Mouse (Mus musculus): ENCODE measurements around the gene Vmn2r1. TPM values are rescaled to one million over a fixed set of nuclear protein-coding genes. Genes with fewer than 3 reads are reported as not detected.

Gene Vmn2r1
- not detected in 2 replicates for polyA plus RNA-seq (2012; ENCODE audit: insufficient read depth, insufficient read length, missing spikeins)

DNA sequence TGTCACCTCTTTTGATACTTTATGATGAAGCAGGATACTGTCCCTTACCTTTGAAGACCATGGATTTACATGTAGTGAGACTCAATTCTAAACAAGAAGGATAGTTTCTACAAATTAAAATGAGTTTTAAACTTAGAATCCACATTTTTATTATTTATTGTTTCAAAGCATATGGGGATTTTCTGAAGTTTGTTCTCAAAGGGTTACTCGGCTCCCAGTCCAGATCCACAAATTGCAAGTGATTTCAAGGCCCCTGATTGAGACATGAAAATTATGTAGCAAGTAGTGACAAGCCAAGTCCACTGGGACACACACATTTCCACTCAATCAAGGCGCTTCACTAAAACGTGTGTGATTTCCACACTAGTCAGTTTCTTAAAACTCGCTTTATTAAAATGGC lies at the start of gene Vmn2r1:
Vmn2r1 (plus strand) TSS at position 301 of the 400 bp plus-strand sequence.
- no peak for TF ChIP-seq POLR2A (IDR thresholded peaks at IDR 0.05; ENCODE audit: borderline replicate concordance, low read depth, low read length)
- no peak for TF ChIP-seq CTCF (IDR thresholded peaks at IDR 0.05; ENCODE audit: low read depth, low read length)
- Histone ChIP-seq H3K4me3 (ENCODE audit: insufficient read depth, low read length) (no peak within 1 kb of the TSS), H3K4me1 (ENCODE audit: control insufficient read depth, insufficient read depth, low read length) (no peaks in the 10 kb centered on the region), H3K27ac (ENCODE audit: insufficient read depth, low read depth, low read length) (no peak within 1 kb of the TSS)

DNA sequence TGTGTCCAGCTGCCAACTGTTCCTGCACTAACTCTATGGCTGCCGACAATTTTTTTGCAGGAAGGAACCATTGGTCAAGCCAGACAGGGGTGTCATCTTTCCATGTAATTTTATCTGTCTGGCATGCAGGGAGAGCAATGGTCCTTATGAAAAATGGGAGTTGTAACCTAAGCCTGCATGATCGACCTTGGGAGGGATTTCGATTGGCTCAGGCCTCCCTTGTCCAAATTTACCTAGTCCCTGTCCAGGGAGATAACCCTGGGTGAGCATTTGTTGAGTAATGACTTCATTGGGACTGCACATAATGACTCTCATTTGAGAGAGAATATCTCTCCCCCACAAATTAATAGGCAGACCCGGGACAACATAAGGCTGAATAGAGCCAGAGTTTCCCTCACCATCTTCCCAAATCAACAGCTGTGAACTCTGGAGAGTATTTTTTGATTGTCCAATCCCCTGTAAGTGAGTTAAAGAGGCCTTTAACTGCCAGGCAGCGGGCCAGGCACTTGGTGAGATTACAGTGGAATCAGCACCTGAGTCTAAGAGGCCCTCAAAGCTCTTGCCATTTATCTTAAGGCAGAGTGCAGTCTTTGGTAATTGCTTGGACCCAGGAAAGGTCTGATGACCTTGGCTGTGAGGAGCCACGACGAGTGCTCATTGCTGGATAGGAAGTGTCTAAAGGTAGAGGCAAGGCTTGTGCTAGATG lies 43.1 kb upstream of the Vmn2r1 start:
- TF ChIP-seq POLR2A (IDR thresholded peaks at IDR 0.05; ENCODE audit: borderline replicate concordance, low read depth, low read length) (no peak), CTCF (IDR thresholded peaks at IDR 0.05; ENCODE audit: low read depth, low read length) (no peak)
- no peaks in the 10 kb centered on the region for H3K4me1 ChIP-seq (ENCODE audit: control insufficient read depth, insufficient read depth, low read length)
- H3K4me3 ChIP-seq (ENCODE audit: insufficient read depth, low read length) = no peak overlapping the region
- H3K27ac ChIP-seq (ENCODE audit: insufficient read depth, low read depth, low read length) = no peak overlapping the region

DNA sequence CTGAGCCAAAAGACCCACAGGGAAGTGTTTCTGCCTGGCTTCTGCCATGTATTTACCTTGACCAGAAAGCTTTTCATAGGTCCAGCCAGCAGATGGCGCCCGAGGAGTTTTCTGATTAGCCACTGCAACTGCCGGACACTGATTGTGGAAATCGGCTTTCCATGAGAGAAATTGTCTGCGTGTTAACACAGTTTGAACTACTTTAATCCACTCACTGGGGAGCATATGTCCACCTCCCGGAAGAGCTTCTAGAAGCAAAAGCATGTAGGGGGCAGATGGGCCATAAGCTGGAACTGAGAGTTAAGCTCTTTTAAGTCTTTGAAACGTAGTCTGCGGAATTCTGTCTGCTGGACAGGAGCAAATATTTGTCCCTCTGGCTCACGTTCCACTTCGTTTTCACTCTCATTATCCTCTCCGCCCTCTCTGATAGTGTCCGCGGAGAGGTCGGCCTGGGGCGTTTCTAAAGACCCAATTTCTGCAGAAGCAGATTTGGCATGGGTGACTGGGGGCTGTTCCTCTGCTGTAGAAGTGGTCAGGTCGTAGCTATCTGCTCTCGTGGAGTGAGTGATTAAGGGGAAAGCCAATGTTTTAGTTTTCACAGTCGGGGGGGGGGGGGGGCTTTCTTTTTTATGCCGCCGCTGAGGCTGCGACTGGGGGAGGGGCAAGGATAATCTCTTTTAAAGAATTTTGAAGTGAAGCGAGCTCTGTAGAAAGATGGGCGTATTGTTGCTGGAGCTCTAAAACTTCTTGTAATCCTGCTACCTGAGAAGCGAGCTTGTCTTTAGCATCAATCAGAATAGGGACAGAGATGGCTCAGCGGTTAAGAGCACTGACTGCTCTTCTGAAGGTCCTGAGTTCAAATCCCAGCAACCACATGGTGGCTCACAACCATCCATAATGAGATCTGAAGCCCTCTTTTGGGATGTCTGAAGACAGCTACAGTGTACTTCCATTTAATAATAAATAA lies 41.2 kb upstream of the Vmn2r1 start:
- Histone ChIP-seq H3K4me1 (ENCODE audit: control insufficient read depth, insufficient read depth, low read length) (no peaks in the 10 kb centered on the region), H3K27ac (ENCODE audit: insufficient read depth, low read depth, low read length) (no peak overlapping the region), H3K4me3 (ENCODE audit: insufficient read depth, low read length) (no peak overlapping the region)
- TF ChIP-seq CTCF (IDR thresholded peaks at IDR 0.05; ENCODE audit: low read depth, low read length) = peak; percentile 80
- no peak for TF ChIP-seq POLR2A (IDR thresholded peaks at IDR 0.05; ENCODE audit: borderline replicate concordance, low read depth, low read length)

DNA sequence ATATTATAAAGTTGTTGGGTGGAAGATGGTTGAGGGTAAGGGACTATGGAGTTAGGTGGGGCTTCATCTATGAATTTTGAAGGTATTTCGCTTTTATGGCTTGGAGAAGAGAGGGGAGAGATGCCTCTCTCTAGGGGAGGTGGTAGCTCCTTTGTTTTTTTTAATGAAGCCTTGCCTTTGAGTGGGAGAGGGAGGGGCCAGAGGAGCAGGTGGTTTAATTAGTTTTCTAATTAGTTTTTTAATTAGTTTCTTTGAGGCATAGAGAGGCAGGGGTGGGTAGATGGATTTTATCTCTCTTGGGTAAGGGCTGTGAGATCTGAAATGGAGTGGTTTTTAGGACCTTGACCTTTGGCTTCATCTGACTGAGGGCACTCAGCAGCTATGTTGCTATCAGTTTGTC lies 31.4 kb downstream of the Vmn2r1 start:
- no peak for TF ChIP-seq POLR2A (IDR thresholded peaks at IDR 0.05; ENCODE audit: borderline replicate concordance, low read depth, low read length)
- TF ChIP-seq CTCF (IDR thresholded peaks at IDR 0.05; ENCODE audit: low read depth, low read length) = no peak
- no peak overlapping the region for H3K27ac ChIP-seq (ENCODE audit: insufficient read depth, low read depth, low read length)
- no peaks in the 10 kb centered on the region for H3K4me1 ChIP-seq (ENCODE audit: control insufficient read depth, insufficient read depth, low read length)
- H3K4me3 ChIP-seq (ENCODE audit: insufficient read depth, low read length) = no peak overlapping the region

DNA sequence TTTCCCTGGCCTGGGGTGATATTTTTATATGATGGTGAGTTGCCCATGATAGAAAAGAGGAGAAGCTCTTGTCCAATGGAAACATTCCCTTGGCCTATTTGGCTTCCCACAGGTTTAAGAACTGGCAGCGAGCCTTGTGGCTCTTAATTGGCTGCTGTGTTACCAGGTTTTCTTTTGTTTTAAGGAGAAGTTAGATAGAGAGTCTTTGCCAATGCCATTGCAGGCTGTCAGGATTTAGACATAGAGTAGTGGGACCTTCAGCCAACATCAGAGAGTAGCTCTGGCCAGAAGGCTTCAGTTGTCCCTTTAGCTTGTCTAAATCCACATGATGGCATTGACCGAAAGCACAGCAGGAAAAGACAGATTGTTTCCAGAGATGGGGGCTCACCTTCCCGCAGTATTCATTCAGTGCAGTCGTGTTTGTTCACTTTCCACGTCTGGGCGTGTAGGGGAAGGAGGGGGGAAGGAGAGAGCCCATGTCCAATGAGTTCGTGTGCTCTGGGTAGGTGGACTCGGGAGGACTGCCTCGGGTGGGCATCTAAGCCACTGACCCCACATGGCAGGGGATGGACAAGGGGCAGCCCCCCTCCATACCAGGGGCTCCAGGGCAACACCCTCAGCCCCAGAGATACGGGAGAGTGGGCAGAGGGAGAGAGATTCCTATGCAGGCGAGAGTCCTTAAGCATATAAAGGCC lies 32.2 kb downstream of the Vmn2r1 start:
- no peak overlapping the region for H3K27ac ChIP-seq (ENCODE audit: insufficient read depth, low read depth, low read length)

DNA sequence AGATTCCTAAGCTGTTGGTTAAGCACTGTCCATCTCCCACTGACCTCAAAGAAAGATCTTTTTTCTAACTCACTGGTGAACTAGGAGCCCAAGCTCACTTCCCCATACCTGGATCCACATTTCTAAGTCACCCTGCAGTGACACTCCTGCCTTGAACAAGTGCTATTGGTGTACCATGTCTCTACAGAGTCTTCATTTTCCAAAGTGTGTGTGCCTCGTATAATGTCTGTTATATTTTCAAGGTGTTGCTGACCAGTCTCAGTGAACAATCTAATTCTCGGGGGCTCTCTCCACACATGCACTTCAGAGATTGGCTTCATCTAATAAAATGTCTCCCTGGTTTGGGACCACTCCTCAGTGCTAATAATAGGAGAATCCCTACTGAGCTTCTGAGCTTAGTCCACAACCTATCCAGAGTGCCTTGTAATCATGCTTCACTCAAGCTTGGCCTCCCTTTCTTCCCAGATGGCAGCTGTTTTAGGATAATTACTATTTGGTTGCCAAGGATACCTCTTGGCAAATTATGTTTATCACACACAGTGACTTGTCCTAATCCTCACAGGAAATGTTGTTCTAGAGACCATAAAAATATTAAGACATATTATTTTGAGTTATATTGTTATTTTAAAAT lies 60.6 kb downstream of the Vmn2r1 start, which contains the start of gene Vmn2r2:
Vmn2r2 (minus strand) TSS at position 51 of the 631 bp plus-strand sequence.
- no peak for TF ChIP-seq POLR2A (IDR thresholded peaks at IDR 0.05; ENCODE audit: borderline replicate concordance, low read depth, low read length)
- TF ChIP-seq CTCF (IDR thresholded peaks at IDR 0.05; ENCODE audit: low read depth, low read length) = no peak
- Histone ChIP-seq H3K4me3 (ENCODE audit: insufficient read depth, low read length) (no peak within 1 kb of the TSS), H3K4me1 (ENCODE audit: control insufficient read depth, insufficient read depth, low read length) (no peaks in the 10 kb centered on the region), H3K27ac (ENCODE audit: insufficient read depth, low read depth, low read length) (no peak within 1 kb of the TSS)

More for the DNA sequence above, 32.2 kb downstream of the Vmn2r1 start:
- TF ChIP-seq CTCF (IDR thresholded peaks at IDR 0.05; ENCODE audit: low read depth, low read length) = no peak
- TF ChIP-seq POLR2A (IDR thresholded peaks at IDR 0.05; ENCODE audit: borderline replicate concordance, low read depth, low read length) = no peak
- Histone ChIP-seq H3K4me1 (ENCODE audit: control insufficient read depth, insufficient read depth, low read length) (no peaks in the 10 kb centered on the region), H3K4me3 (ENCODE audit: insufficient read depth, low read length) (no peak overlapping the region)

Other genes starting within 250 kb of the Vmn2r1 start
- gene Plch1, start 182.1 kb upstream of the Vmn2r1 start, polyA plus RNA-seq (2012; ENCODE audit: insufficient read depth, insufficient read length, missing spikeins) = not detected in 2 replicates
- 5.3 and 10.0 TPM in 2 replicates for gene E130311K13Rik, start 152.1 kb upstream of the Vmn2r1 start, polyA plus RNA-seq (2012; ENCODE audit: insufficient read depth, insufficient read length, missing spikeins)
- 19.3 and 21.0 TPM in 2 replicates for gene Slc33a1, start 116.8 kb upstream of the Vmn2r1 start, polyA plus RNA-seq (2012; ENCODE audit: insufficient read depth, insufficient read length, missing spikeins)
- gene Gmps, start 105.4 kb upstream of the Vmn2r1 start, polyA plus RNA-seq (2012; ENCODE audit: insufficient read depth, insufficient read length, missing spikeins) = 8.2 and 8.9 TPM in 2 replicates
- gene Vmn2r2, start 60.4 kb downstream of the Vmn2r1 start, polyA plus RNA-seq (2012; ENCODE audit: insufficient read depth, insufficient read length, missing spikeins) = not detected in 2 replicates
- 0.32 TPM in 1 of 2 replicates, not detected in the other for gene Vmn2r3, start 208.2 kb downstream of the Vmn2r1 start, polyA plus RNA-seq (2012; ENCODE audit: insufficient read depth, insufficient read length, missing spikeins)